Mouse (Mus musculus) kidney, postnatal 25 days (tissue): Measurements from ENCODE around the gene Chdh.

ENCODE experiments used
- DNase-seq, 2 experiments: peaks; one replicate each; pipeline ENCODE4 v3.0.0; 2021; ENCODE audit warnings: mixed read lengths in 2 of 2

Gene Chdh

GRCm38 (mm10) chr14:30008733-30009575, at the start of gene Chdh, which contains the start of gene Il17rb:
Gene Chdh, plus strand, starts transcription at chr14:30009023.
Gene Il17rb, minus strand, starts transcription at chr14:30008896.
- peak; percentile 89 to 95 for DNase-seq

GRCm38 (mm10) chr14:29967611-29968010, 41.2 kb upstream of the Chdh start:
- no peak for DNase-seq

- peak; percentile 97 to 99 for DNase-seq
Observed at GRCm38 (mm10) chr14:29968075-29968821, 40.6 kb upstream of the Chdh start, which contains the start of gene Selenok. Gene Selenok, plus strand, starts transcription at chr14:29968308.

- no peak for DNase-seq
Observed at GRCm38 (mm10) chr14:29971446-29971845, 37.4 kb upstream of the Chdh start.

- no peak for DNase-seq
Observed at GRCm38 (mm10) chr14:29971993-29972392, 36.8 kb upstream of the Chdh start.

- peak in 1 of 2 experiments; percentile 17 for DNase-seq
Observed at GRCm38 (mm10) chr14:29976927-29977326, 31.9 kb upstream of the Chdh start.

GRCm38 (mm10) chr14:29978254-29979204, 30.3 kb upstream of the Chdh start, which contains the start of gene Actr8:
Gene Actr8, plus strand, starts transcription at chr14:29978337.
- DNase-seq: peak; percentile 94 to 95

- DNase-seq: peak; percentile 51 to 73
Observed at GRCm38 (mm10) chr14:29980447-29981205, 28.2 kb upstream of the Chdh start.

GRCm38 (mm10) chr14:29986096-29986495, 22.7 kb upstream of the Chdh start:
- peak in 1 of 2 experiments; percentile 13 for DNase-seq

GRCm38 (mm10) chr14:29987276-29987675, 21.5 kb upstream of the Chdh start:
- peak in 1 of 2 experiments; percentile 48 for DNase-seq

GRCm38 (mm10) chr14:29987739-29988138, 21.1 kb upstream of the Chdh start:
- peak in 1 of 2 experiments; percentile 45 for DNase-seq

- peak in 1 of 2 experiments; percentile 50 for DNase-seq
Observed at GRCm38 (mm10) chr14:29988337-29988736, 20.5 kb upstream of the Chdh start.

- DNase-seq: no peak
Observed at GRCm38 (mm10) chr14:29994976-29995375, 13.8 kb upstream of the Chdh start.

- DNase-seq: peak; percentile 53 to 82
Observed at GRCm38 (mm10) chr14:29996000-29996751, 12.6 kb upstream of the Chdh start.

- no peak for DNase-seq
Observed at GRCm38 (mm10) chr14:29997345-29997744, 11.5 kb upstream of the Chdh start.

GRCm38 (mm10) chr14:29998747-29999474, 9.9 kb upstream of the Chdh start:
- DNase-seq: no peak

- DNase-seq: no peak
Observed at GRCm38 (mm10) chr14:29999475-29999811, 9.4 kb upstream of the Chdh start.

GRCm38 (mm10) chr14:30009864-30010560, 1.2 kb downstream of the Chdh start:
- peak; percentile 93 to 97 for DNase-seq

- DNase-seq: peak; percentile 82 to 95
Observed at GRCm38 (mm10) chr14:30011886-30012560, 3.2 kb downstream of the Chdh start.
